Mouse (Mus musculus): Measurements from ENCODE around the gene Cox6a2.

GRCm38 (mm10) chr7:128237927-128238778 is 32.0 kb upstream of the Cox6a2 start, which contains the start of gene 9130023H24Rik:
- TF ChIP-seq CTCF (conservative IDR thresholded peaks at IDR 0.05; ENCODE audit: insufficient read depth, insufficient read length, low read depth, low read length) (no peak), POLR2A (IDR thresholded peaks at IDR 0.05; ENCODE audit: low read depth, low read length) (peak; percentile 48)
